Mouse (Mus musculus) CH12.LX (cell line): ENCODE results near the gene Otub2.

Experiments used
- BHLHE40 ChIP-seq: IDR thresholded peaks from 2 replicates; pipeline ENCODE4 v1.6.1; 2011; ENCODE audit warnings: mild to moderate bottlenecking, low read depth, low read length, improper control_type of control experiment
- CHD1 ChIP-seq: IDR thresholded peaks from 2 replicates; pipeline ENCODE4 v1.6.1; 2012; ENCODE audit warnings: low read depth, low read length, improper control_type of control experiment, inconsistent platforms
- CHD2 ChIP-seq: IDR thresholded peaks from 2 replicates; pipeline ENCODE4 v1.6.1; 2011; ENCODE audit warnings: low read length, improper control_type of control experiment
- CTCF ChIP-seq, 2 experiments: IDR thresholded peaks in 1 of 2; conservative IDR thresholded peaks in 1 of 2; 2 replicates each; pipeline ENCODE4 v1.5.1; 2011 to 2012; ENCODE audit warnings: low read depth in 2 of 2, low read length in 2 of 2, improper control_type of control experiment in 1 of 2, inconsistent platforms in 1 of 2, mild to moderate bottlenecking in 1 of 2, moderate library complexity in 1 of 2
- ELF1 ChIP-seq: IDR thresholded peaks from 2 replicates; pipeline ENCODE4 v1.6.1; 2014; ENCODE audit warnings: low read depth, mild to moderate bottlenecking, inconsistent platforms, low read length, improper control_type of control experiment
- EP300 ChIP-seq: IDR thresholded peaks from 2 replicates; pipeline ENCODE4 v1.6.1; 2011; ENCODE audit warnings: low read length, improper control_type of control experiment
- GABPA ChIP-seq: IDR thresholded peaks from 2 replicates; pipeline ENCODE4 v1.6.1; 2012; ENCODE audit warnings: low read depth, low read length, improper control_type of control experiment, inconsistent platforms; ENCODE audit not compliant: insufficient replicate concordance
- MAZ ChIP-seq: IDR thresholded peaks from 2 replicates; pipeline ENCODE4 v1.6.1; 2012; ENCODE audit warnings: low read depth, mild to moderate bottlenecking, inconsistent platforms, low read length, improper control_type of control experiment, moderate library complexity
- MEF2A ChIP-seq: IDR thresholded peaks from 2 replicates; pipeline ENCODE4 v1.6.1; 2014; ENCODE audit warnings: low read depth, mild to moderate bottlenecking, inconsistent platforms, low read length, improper control_type of control experiment, borderline replicate concordance
- MXI1 ChIP-seq: IDR thresholded peaks from 2 replicates; pipeline ENCODE4 v1.6.1; 2011; ENCODE audit warnings: mild to moderate bottlenecking, low read depth, low read length, improper control_type of control experiment
- USF1 ChIP-seq: IDR thresholded peaks from 2 replicates; pipeline ENCODE4 v1.6.1; 2014; ENCODE audit warnings: low read depth, mild to moderate bottlenecking, inconsistent platforms, low read length, improper control_type of control experiment
- ZC3H11A ChIP-seq: IDR thresholded peaks from 2 replicates; pipeline ENCODE4 v1.6.1; 2012; ENCODE audit warnings: low read depth, mild to moderate bottlenecking, inconsistent platforms, low read length, improper control_type of control experiment

- no peak for TF ChIP-seq CHD1
- no peak for TF ChIP-seq CTCF (conservative IDR thresholded peaks at IDR 0.05 in 1 of 2, IDR thresholded peaks at IDR 0.05 in 1 of 2; ENCODE audit: low read depth in 2 of 2, low read length in 2 of 2)
- no peak for TF ChIP-seq BHLHE40
- no peak for TF ChIP-seq MXI1
- TF ChIP-seq ELF1 = no peak
- TF ChIP-seq GABPA = no peak
- no peak for TF ChIP-seq MAZ
- TF ChIP-seq ZC3H11A = no peak
- no peak for TF ChIP-seq CHD2
- no peak for TF ChIP-seq EP300
- no peak for TF ChIP-seq MEF2A
- no peak for TF ChIP-seq USF1
Measured at GRCm38 (mm10) chr12:103367171-103367570, 21.3 kb upstream of the Otub2 start.
